ENCODE assay signal across 23 mouse cellular contexts in genomic region chr10:102469412-102469811, GRCm38 (mm10). TPM values are rescaled to one million over a fixed set of nuclear protein-coding genes. Genes with fewer than 3 reads are reported as not detected.
DNase-seq lines count a peak whose midpoint lies in the region; ATAC-seq lines count a peak whose summit lies in the region.
"Had no signal": no experiment of that assay in that cellular context is flagged by ENCODE, and none has a peak within 500 bp of the region (broad histone marks: within the 10 kb centered on the region; RNA-seq: fewer than 3 reads in every experiment).

No protein-coding gene starts in this region.

- H3K9ac ChIP-seq in intestine, embryonic 15.5 days = no peak overlapping the region
- no peak overlapping the region for H3K9ac ChIP-seq in intestine, embryonic 16.5 days (ENCODE audit: low read depth, low read length)
- H3K9ac ChIP-seq: embryonic facial prominence, embryonic 13.5 days; embryonic facial prominence, embryonic 15.5 days; forebrain, embryonic 12.5 days had no signal

- H3K9me3 ChIP-seq in intestine, embryonic 15.5 days = no peaks in the 10 kb centered on the region
- H3K9me3 ChIP-seq in intestine, embryonic 16.5 days (ENCODE audit: control insufficient read depth, low read length) = no peaks in the 10 kb centered on the region
- H3K9me3 ChIP-seq: embryonic facial prominence, embryonic 13.5 days; embryonic facial prominence, embryonic 15.5 days; forebrain, embryonic 10.5 days; forebrain, embryonic 12.5 days had no signal

- no peaks in the 10 kb centered on the region for H3K36me3 ChIP-seq in intestine, embryonic 15.5 days
- no peaks in the 10 kb centered on the region for H3K36me3 ChIP-seq in intestine, embryonic 16.5 days (ENCODE audit: control insufficient read depth, insufficient read depth, low read length)
- H3K36me3 ChIP-seq: embryonic facial prominence, embryonic 13.5 days; embryonic facial prominence, embryonic 15.5 days; forebrain, embryonic 10.5 days; forebrain, embryonic 12.5 days had no signal

- H3K27ac ChIP-seq in intestine, embryonic 15.5 days = no peak overlapping the region
- no peak overlapping the region for H3K27ac ChIP-seq in intestine, embryonic 16.5 days (ENCODE audit: low read length)
- H3K27ac ChIP-seq: embryonic facial prominence, embryonic 13.5 days; embryonic facial prominence, embryonic 15.5 days; forebrain, embryonic 10.5 days; forebrain, embryonic 12.5 days had no signal

- WGBS in intestine, embryonic 15.5 days = 80% methylated on average over 2 of the region's 2 CpGs
- WGBS in intestine, embryonic 16.5 days = 71% methylated on average over 2 of the region's 2 CpGs
- 28% methylated on average over 2 of the region's 2 CpGs for WGBS in large intestine, adult 2 months

- ATAC-seq in intestine, embryonic 15.5 days = peak; percentile 93
- ATAC-seq in intestine, embryonic 16.5 days = peak; percentile 96
- ATAC-seq: forebrain, embryonic 14.5 days; forebrain, embryonic 16.5 days had no signal

- no peaks in the 10 kb centered on the region for H3K27me3 ChIP-seq in intestine, embryonic 15.5 days (replicated peaks)
- no peaks in the 10 kb centered on the region for H3K27me3 ChIP-seq in intestine, embryonic 16.5 days (replicated peaks; ENCODE audit: control insufficient read depth, insufficient read depth, low read length)
- H3K27me3 ChIP-seq: embryonic facial prominence, embryonic 13.5 days; embryonic facial prominence, embryonic 15.5 days; forebrain, embryonic 12.5 days had no signal

- no peak overlapping the region for H3K4me2 ChIP-seq in intestine, embryonic 15.5 days (replicated peaks)
- H3K4me2 ChIP-seq in intestine, embryonic 16.5 days (ENCODE audit: low read depth, low read length) = no peak overlapping the region
- H3K4me2 ChIP-seq: embryonic facial prominence, embryonic 13.5 days; embryonic facial prominence, embryonic 15.5 days; forebrain, embryonic 12.5 days had no signal

- H3K4me3 ChIP-seq in intestine, embryonic 15.5 days (replicated peaks) = no peak overlapping the region
- no peak overlapping the region for H3K4me3 ChIP-seq in intestine, embryonic 16.5 days (ENCODE audit: low read length)
- H3K4me3 ChIP-seq: embryonic facial prominence, embryonic 13.5 days; embryonic facial prominence, embryonic 15.5 days; erythroblast, embryonic 14.5 days; forebrain, embryonic 10.5 days; forebrain, embryonic 12.5 days had no signal

- H3K4me1 ChIP-seq in intestine, embryonic 15.5 days (replicated peaks) = no peaks in the 10 kb centered on the region
- H3K4me1 ChIP-seq in intestine, embryonic 16.5 days (ENCODE audit: control insufficient read depth, insufficient read depth, low read length) = no peaks in the 10 kb centered on the region
- H3K4me1 ChIP-seq: embryonic facial prominence, embryonic 13.5 days; embryonic facial prominence, embryonic 15.5 days; forebrain, embryonic 10.5 days; forebrain, embryonic 12.5 days had no signal

- DNase-seq in large intestine, adult 2 months (ENCODE audit: low read depth, low spot score) = peak; percentile 44
- no peak for DNase-seq in frontal cortex, postnatal 36 days (ENCODE audit: low spot score in 2 of 2)
- DNase-seq in neural tube, embryonic 10.5 days (ENCODE audit: extremely low spot score, low spot score) = no peak
- DNase-seq: adrenal gland, adult 2 months; adrenal gland, postnatal 10 days; adrenal gland, postnatal 25 days; cerebellum, adult 11 months; cerebellum, adult 18-20 months; cerebellum, adult 8-10 months; cerebellum, adult 9-11 months; cerebellum, postnatal 14 days; cerebellum, postnatal 36 days; embryo, embryonic 11 days had no signal

RNA-seq across cellular contexts. Expression of gene Nts, which starts 20.9 kb away (rescaled TPM):
- polyA plus RNA-seq in intestine, embryonic 15.5 days (2015; fragmentation: Nextera tagmentation; extraction: Ambion mirVana) = 2.2 and 2.9 TPM in 2 replicates
- polyA plus RNA-seq in intestine, embryonic 16.5 days (2015; fragmentation: Nextera tagmentation; extraction: Ambion mirVana) = 4.7 and 8.0 TPM in 2 replicates
- polyA plus RNA-seq in large intestine, adult 2 months (2012; rRNA removed) = 18.4 and 19.7 TPM in 2 replicates
- polyA plus RNA-seq: adrenal gland, adult 2 months; erythroblast, embryonic 14.5 days had no signal

RNA-seq across cellular contexts. Expression of gene Rassf9, which starts 42.6 kb away (rescaled TPM):
- 2.3 and 2.8 TPM in 2 replicates for polyA plus RNA-seq in intestine, embryonic 15.5 days (2015; fragmentation: Nextera tagmentation; extraction: Ambion mirVana)
- 1.5 and 2.0 TPM in 2 replicates for polyA plus RNA-seq in intestine, embryonic 16.5 days (2015; fragmentation: Nextera tagmentation; extraction: Ambion mirVana)
- polyA plus RNA-seq in large intestine, adult 2 months (2012; rRNA removed) = 0.19 and 0.21 TPM in 2 replicates
- polyA plus RNA-seq: C2C12; erythroblast, embryonic 14.5 days had no signal
